29 mouse cellular contexts compared by ENCODE assay signal in genomic region chr10:40147325-40148059, GRCm38 (mm10). TPM values are rescaled to one million over a fixed set of nuclear protein-coding genes. Genes with fewer than 3 reads are reported as not detected.
DNase-seq lines count a peak whose midpoint lies in the region; ATAC-seq lines count a peak whose summit lies in the region.
"Had no signal": no experiment of that assay in that cellular context is flagged by ENCODE, and none has a peak within 500 bp of the region (broad histone marks: within the 10 kb centered on the region; RNA-seq: fewer than 3 reads in every experiment).

No protein-coding gene starts in this region.

- H3K4me2 ChIP-seq in heart, embryonic 11.5 days: no peak overlapping the region
- peak overlapping the region; percentile 47 for H3K4me2 ChIP-seq in liver, embryonic 13.5 days
- H3K4me2 ChIP-seq: embryonic facial prominence, embryonic 13.5 days; forebrain, embryonic 13.5 days; heart, embryonic 13.5 days; hindbrain, embryonic 12.5 days; limb, embryonic 12.5 days; midbrain, embryonic 15.5 days had no signal

- DNase-seq in heart, embryonic 10.5 days (ENCODE audit: low spot score): peak; percentile 69
- DNase-seq in liver, embryonic 13.5 days: peak; percentile 56
- no peak for DNase-seq in spleen, postnatal 10 days (ENCODE audit: low spot score in 2 of 2)
- no peak for DNase-seq in kidney, adult 9 months
- DNase-seq in adrenal gland, postnatal 10 days: no peak
- DNase-seq: adrenal gland, postnatal 25 days; cerebellum, adult 18-20 months; cerebellum, postnatal 10 days; gastrocnemius, postnatal 14 days; heart, postnatal 14 days; kidney, postnatal 14 days; right cerebral cortex, adult 18-20 months; spleen, adult 18-20 months; thymus, postnatal 14 days had no signal

- H3K4me1 ChIP-seq in heart, embryonic 10.5 days: peaks cover 18% of the 10 kb centered on the region
- peaks cover 4% of the 10 kb centered on the region for H3K4me1 ChIP-seq in heart, embryonic 11.5 days (ENCODE audit: control insufficient read depth, insufficient read depth, low read length)
- H3K4me1 ChIP-seq in erythroblast, embryonic 14.5 days (ENCODE audit: control insufficient read depth): peaks cover 94% of the 10 kb centered on the region
- peaks cover 84% of the 10 kb centered on the region for H3K4me1 ChIP-seq in liver, embryonic 13.5 days (replicated peaks)
- H3K4me1 ChIP-seq: forebrain, embryonic 13.5 days; hindbrain, embryonic 12.5 days; midbrain, embryonic 10.5 days had no signal

- no peaks in the 10 kb centered on the region for H3K27me3 ChIP-seq in heart, embryonic 10.5 days (ENCODE audit: insufficient read depth, poor library complexity, severe bottlenecking)
- no peaks in the 10 kb centered on the region for H3K27me3 ChIP-seq in heart, embryonic 11.5 days (ENCODE audit: control insufficient read depth, insufficient read depth, low read length)
- no peaks in the 10 kb centered on the region for H3K27me3 ChIP-seq in erythroblast, embryonic 14.5 days (ENCODE audit: control insufficient read depth)
- no peaks in the 10 kb centered on the region; the same call in 1 of the 2 replicates for H3K27me3 ChIP-seq in liver, embryonic 13.5 days
- H3K27me3 ChIP-seq: embryonic facial prominence, embryonic 13.5 days; forebrain, embryonic 13.5 days; heart, embryonic 13.5 days; hindbrain, embryonic 12.5 days; limb, embryonic 12.5 days; midbrain, embryonic 15.5 days had no signal

- no peak overlapping the region for H3K4me3 ChIP-seq in heart, embryonic 10.5 days
- no peak overlapping the region for H3K4me3 ChIP-seq in heart, embryonic 11.5 days (ENCODE audit: low read depth, low read length)
- H3K4me3 ChIP-seq in erythroblast, embryonic 14.5 days (replicated peaks): peak overlapping the region; percentile 35
- no peak overlapping the region for H3K4me3 ChIP-seq in liver, embryonic 13.5 days (replicated peaks)
- H3K4me3 ChIP-seq: embryonic facial prominence, embryonic 13.5 days; forebrain, embryonic 13.5 days; heart, embryonic 13.5 days; hindbrain, embryonic 12.5 days; limb, embryonic 12.5 days; midbrain, embryonic 10.5 days; midbrain, embryonic 15.5 days had no signal

- no peaks in the 10 kb centered on the region for H3K36me3 ChIP-seq in heart, embryonic 10.5 days
- H3K36me3 ChIP-seq in heart, embryonic 11.5 days (ENCODE audit: control insufficient read depth, insufficient read depth, low read length): no peaks in the 10 kb centered on the region
- H3K36me3 ChIP-seq in erythroblast, embryonic 14.5 days (ENCODE audit: control insufficient read depth): peaks cover 24% of the 10 kb centered on the region
- H3K36me3 ChIP-seq in liver, embryonic 13.5 days: no peaks in the 10 kb centered on the region
- H3K36me3 ChIP-seq: embryonic facial prominence, embryonic 13.5 days; G1E; heart, embryonic 13.5 days; hindbrain, embryonic 12.5 days; limb, embryonic 12.5 days; midbrain, embryonic 10.5 days; midbrain, embryonic 15.5 days had no signal

- H3K27ac ChIP-seq in heart, embryonic 10.5 days: no peak overlapping the region
- H3K27ac ChIP-seq in heart, embryonic 11.5 days (ENCODE audit: low read depth, low read length): no peak overlapping the region
- peak overlapping the region; percentile 98 for H3K27ac ChIP-seq in liver, embryonic 13.5 days
- H3K27ac ChIP-seq: embryonic facial prominence, embryonic 13.5 days; forebrain, embryonic 13.5 days; heart, embryonic 13.5 days; hindbrain, embryonic 12.5 days; hindbrain, postnatal 0 days; limb, embryonic 12.5 days; macrophage; midbrain, embryonic 10.5 days; midbrain, embryonic 15.5 days had no signal

- no peak overlapping the region for H3K9ac ChIP-seq in heart, embryonic 11.5 days (ENCODE audit: low read depth, low read length)
- H3K9ac ChIP-seq in liver, embryonic 13.5 days: peak overlapping the region; percentile 60
- H3K9ac ChIP-seq: embryonic facial prominence, embryonic 13.5 days; forebrain, embryonic 13.5 days; heart, embryonic 13.5 days; hindbrain, embryonic 12.5 days; limb, embryonic 12.5 days; midbrain, embryonic 15.5 days had no signal

- WGBS in heart, embryonic 10.5 days: 73% methylated on average over 8 of the region's 8 CpGs
- WGBS in heart, embryonic 11.5 days (ENCODE audit: insufficient replicate concordance): 83% methylated on average over 8 of the region's 8 CpGs
- 57% methylated on average over 8 of the region's 8 CpGs for WGBS in liver, embryonic 13.5 days (ENCODE audit: insufficient replicate concordance)

- no peaks in the 10 kb centered on the region for H3K9me3 ChIP-seq in heart, embryonic 10.5 days
- no peaks in the 10 kb centered on the region for H3K9me3 ChIP-seq in heart, embryonic 11.5 days (replicated peaks; ENCODE audit: control insufficient read depth, low read length)
- no peaks in the 10 kb centered on the region for H3K9me3 ChIP-seq in erythroblast, embryonic 14.5 days (ENCODE audit: control insufficient read depth, low read length)
- H3K9me3 ChIP-seq in liver, embryonic 13.5 days (replicated peaks): no peaks in the 10 kb centered on the region
- H3K9me3 ChIP-seq: embryonic facial prominence, embryonic 13.5 days; forebrain, embryonic 13.5 days; G1E; heart, embryonic 13.5 days; hindbrain, embryonic 12.5 days; limb, embryonic 12.5 days; midbrain, embryonic 10.5 days; midbrain, embryonic 15.5 days had no signal

- no peak for ATAC-seq in heart, embryonic 11.5 days (replicated peaks; ENCODE audit: insufficient number of reproducible peaks, low FRiP score, low TSS enrichment)
- peak; percentile 79 for ATAC-seq in liver, embryonic 13.5 days (ENCODE audit: low read depth)
- ATAC-seq in megakaryocyte progenitor cell, adult 5-6 weeks (replicated peaks; ENCODE audit: poor library complexity): peak; percentile 52
- ATAC-seq: forebrain, embryonic 13.5 days; hindbrain, postnatal 0 days; intestine, embryonic 16.5 days; midbrain, embryonic 15.5 days; Patski had no signal

RNA-seq across cellular contexts. Expression of gene Slc16a10, which starts 5.4 kb away (rescaled TPM):
- polyA plus RNA-seq in heart, embryonic 10.5 days (2016; fragmentation: Nextera tagmentation; extraction: Ambion mirVana): 15.2 and 20.7 TPM in 2 replicates
- polyA plus RNA-seq in heart, embryonic 11.5 days (2014; fragmentation: Nextera tagmentation; extraction: Ambion mirVana): 17.2 and 18.6 TPM in 2 replicates
- polyA plus RNA-seq in erythroblast, embryonic 14.5 days (2012): 9.7 and 11.1 TPM in 2 replicates
- polyA plus RNA-seq in liver, embryonic 13.5 days (2015; fragmentation: Nextera tagmentation; extraction: Ambion mirVana): 75.1 and 80.8 TPM in 2 replicates
- total RNA-seq in megakaryocyte progenitor cell, adult 5-6 weeks (2015): 39.2 and 40.8 TPM in 2 replicates
- 23.9 and 24.4 TPM in 2 replicates for total RNA-seq in megakaryocyte progenitor cell, adult 5-6 weeks (2017)
- total RNA-seq in adrenal gland, postnatal 10 days (2021): 10 to 100 TPM; 17.0 to 18.4 TPM

Comparison
In these comparisons a context has a peak if more than half of its experiments do, and no peak if none do; other contexts are left out.
1. DNase-seq: peak in heart, embryonic 10.5 days (single experiment) and liver, embryonic 13.5 days (single experiment); none in spleen, postnatal 10 days (0 of 2), kidney, adult 9 months (single experiment) and adrenal gland, postnatal 10 days (single experiment).